Mouse (Mus musculus): Measurements from ENCODE around the gene Rph3a.

DNA sequence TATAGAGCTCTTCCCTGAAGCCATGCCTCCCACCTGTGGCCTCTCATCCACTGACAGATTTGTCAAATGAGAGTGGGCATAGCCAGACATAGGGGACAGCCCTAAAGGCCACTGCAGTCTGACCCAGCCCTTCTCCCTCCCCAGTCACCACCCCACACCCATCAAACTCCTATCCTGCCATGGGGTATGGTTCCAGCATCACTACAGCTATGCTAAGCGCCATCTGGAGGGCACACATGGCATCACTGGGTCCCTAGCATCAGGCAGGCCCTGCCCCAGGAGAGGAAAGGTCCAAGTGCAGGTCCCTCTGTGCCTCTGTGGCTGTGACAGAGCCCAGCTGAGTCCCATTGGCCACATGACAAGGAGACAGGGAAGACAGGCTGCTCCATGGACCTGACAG, 82.9 kb downstream of the Rph3a start:
- no peak for TF ChIP-seq GATA1 (IDR thresholded peaks at IDR 0.05; ENCODE audit: borderline replicate concordance, low read length)
- no peak for TF ChIP-seq FLI1 (IDR thresholded peaks at IDR 0.05; ENCODE audit: low read length)

Data from megakaryocyte, embryonic 14.5 days (primary cell).